Mouse (Mus musculus): ENCODE data around the gene Ambra1.
A peak's percentile ranks its signal among the peaks of the same experiment; 100 is the strongest.

Gene Ambra1

DNA sequence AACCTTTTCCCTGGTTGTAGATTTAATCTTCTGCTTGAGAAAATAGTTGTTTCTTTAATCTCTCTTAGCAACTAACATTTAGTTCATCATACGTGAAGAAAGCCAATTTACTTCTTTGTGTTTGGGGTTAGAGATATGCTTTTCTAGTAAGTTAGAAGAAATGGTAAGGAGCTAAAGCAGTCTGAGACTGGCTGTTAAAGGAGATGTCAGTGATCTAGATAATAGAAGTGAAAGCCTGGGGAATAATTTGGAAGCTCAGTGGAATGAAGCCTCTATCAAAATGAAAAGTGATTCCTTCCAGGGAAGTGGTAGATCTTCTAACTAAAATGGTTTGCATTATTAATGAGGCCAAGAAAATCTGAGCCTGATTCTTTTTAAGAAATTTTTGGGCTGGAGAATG, 141.3 kb downstream of the Ambra1 start:
- no peak for DNase-seq (ENCODE audit: low read depth, low spot score)

DNA sequence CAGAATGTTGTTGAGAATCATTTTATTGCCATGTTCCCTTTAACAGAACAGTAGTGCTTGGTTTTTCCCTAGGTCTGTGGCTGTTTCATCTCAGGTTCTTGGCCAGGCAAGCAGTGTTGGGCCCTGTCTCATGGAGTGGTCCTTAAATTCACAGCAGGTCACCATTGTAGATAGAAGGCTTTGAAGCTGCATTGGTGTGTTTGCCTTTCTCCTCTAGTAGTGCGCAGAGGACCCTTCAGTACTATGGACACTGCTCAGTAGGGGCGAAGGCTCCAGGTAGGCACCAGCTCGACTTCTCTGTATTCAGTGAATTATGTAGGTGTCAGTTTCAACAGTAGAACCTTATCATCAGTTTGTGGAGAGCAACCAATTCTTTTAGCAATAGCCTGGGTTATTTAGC, 142.7 kb downstream of the Ambra1 start:
- DNase-seq (ENCODE audit: low read depth, low spot score): no peak

DNA sequence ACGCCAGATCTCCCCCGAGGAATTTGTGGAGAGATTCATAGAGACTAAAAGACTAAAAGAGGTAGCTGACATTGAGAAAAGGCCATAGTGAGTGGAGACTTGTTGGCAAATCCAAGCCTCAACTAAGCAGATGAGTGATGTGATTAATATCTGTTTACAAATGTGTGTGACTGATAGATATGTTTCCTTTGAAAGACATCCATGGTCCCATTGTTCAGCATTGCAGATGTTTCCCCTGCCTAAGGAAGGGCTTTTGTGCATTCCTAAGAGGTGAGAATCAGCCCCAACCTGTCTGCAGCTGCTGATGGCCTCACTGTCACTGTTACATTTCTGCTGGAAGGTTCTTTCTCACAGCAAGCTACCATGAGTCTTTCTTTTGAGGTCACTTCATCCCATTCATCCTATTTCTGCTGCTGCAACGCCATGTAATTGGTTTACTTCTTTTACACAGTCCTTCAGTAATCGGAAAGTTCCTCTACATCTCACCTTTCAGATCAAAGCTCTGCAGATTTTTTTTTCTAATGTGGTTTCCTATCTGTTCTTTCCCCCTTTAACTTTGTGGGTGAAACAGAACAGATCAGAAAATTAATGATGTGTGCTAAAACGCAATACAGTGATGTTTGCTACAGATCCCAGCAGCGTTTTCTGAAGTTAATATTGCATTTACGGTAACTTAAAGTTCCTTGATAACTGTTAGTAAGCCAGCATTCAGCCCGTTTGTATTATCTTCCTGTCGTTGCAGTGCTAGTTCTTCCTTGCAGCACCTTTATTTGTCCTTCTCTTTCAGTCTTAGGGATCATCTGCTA, 146.3 kb downstream of the Ambra1 start:
- DNase-seq (ENCODE audit: low read depth, low spot score): no peak

DNA sequence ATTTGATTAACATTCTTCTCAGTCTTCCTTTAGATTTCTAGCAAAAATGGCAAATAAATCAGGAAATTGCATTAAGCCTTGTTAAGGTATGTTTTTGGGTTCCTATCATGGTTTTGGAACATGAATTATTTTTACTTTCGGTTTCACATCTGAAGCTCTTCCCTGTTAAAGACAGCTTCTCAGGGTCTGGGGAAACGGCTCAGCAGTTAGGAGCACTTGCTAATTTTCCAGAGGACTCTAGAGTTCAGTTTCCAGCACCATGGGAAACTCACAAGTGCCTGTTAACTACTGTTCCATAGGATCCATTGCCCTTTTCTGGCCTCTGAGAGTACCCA, 146.8 kb downstream of the Ambra1 start:
- DNase-seq (ENCODE audit: low read depth, low spot score): no peak

DNA sequence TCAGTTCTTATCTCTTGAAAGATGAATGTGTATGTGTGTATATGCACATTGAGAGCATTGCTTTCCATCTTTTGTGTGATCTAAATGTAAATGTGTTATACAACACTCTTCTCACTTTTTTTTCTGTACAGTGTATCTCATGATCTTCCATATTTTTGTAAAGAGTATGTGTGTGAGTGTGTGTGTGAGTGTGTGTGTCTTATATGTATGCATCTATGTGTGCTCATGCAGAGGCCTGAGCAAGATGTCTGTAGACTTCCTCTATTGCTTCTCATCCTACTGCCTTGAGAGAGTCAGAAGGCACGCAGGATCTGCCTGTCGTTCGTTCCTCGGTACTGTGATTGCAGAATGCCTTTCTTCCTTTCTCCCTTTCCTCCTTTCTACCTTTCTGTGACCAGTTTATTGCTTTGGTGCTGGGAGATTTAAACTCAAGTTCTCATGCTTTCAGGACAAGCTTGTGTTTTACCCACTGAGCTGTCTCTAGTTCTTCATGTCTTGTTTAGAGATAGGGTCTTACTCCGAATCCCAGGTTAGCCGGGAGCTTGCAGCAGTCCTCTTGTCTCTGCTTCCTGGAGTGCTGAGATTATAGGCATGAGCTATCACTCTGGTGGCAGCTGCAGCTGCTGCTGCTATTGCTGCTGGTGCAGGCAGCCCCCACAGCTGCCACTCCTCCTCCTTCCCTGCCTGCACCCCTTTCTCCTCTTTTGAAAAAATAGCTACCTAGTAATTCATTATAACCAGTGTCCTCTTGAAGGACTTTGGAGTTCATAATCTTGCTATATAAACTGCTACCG, 148.7 kb downstream of the Ambra1 start:
- DNase-seq (ENCODE audit: low read depth, low spot score): no peak

GRCm38 (mm10) chr2:91883961-91884360, 154.0 kb downstream of the Ambra1 start:
- DNase-seq (ENCODE audit: low read depth, low spot score): no peak

DNA sequence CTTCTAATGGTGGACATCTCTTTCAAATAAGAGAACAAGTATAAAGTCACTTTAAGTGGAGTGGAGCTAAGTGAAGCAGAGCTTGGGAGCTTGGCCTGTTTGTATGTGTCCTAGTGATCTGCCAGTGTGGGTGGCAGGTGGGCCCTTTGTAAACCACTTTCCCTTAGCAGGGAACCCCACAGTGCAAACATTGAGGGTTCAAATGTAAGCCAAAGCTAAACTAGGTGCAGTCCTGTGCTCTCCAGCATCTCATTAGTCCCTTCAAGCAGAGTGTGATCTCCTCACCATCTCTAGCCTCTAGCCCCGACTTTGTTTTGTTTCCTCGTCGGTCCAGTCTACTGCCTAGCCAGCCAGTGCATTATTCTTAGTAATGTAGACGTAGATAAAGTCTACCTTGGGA, 154.7 kb downstream of the Ambra1 start:
- no peak for DNase-seq (ENCODE audit: low read depth, low spot score)

GRCm38 (mm10) chr2:91894716-91895115, 164.8 kb downstream of the Ambra1 start:
- DNase-seq (ENCODE audit: low read depth, low spot score): peak; percentile 38

- DNase-seq (ENCODE audit: low read depth, low spot score): no peak
These were observed 165.5 kb downstream of the Ambra1 start for GRCm38 (mm10) chr2:91895401-91895800.

GRCm38 (mm10) chr2:91897968-91898367, 168.0 kb downstream of the Ambra1 start:
- no peak for DNase-seq (ENCODE audit: low read depth, low spot score)

GRCm38 (mm10) chr2:91899141-91899540, 169.2 kb downstream of the Ambra1 start:
- no peak for DNase-seq (ENCODE audit: low read depth, low spot score)

GRCm38 (mm10) chr2:91900431-91900830, 170.5 kb downstream of the Ambra1 start:
- no peak for DNase-seq (ENCODE audit: low read depth, low spot score)

GRCm38 (mm10) chr2:91902336-91902735, 172.4 kb downstream of the Ambra1 start:
- no peak for DNase-seq (ENCODE audit: low read depth, low spot score)

- no peak for DNase-seq (ENCODE audit: low read depth, low spot score)
These were observed 173.4 kb downstream of the Ambra1 start for GRCm38 (mm10) chr2:91903171-91903925.

DNA sequence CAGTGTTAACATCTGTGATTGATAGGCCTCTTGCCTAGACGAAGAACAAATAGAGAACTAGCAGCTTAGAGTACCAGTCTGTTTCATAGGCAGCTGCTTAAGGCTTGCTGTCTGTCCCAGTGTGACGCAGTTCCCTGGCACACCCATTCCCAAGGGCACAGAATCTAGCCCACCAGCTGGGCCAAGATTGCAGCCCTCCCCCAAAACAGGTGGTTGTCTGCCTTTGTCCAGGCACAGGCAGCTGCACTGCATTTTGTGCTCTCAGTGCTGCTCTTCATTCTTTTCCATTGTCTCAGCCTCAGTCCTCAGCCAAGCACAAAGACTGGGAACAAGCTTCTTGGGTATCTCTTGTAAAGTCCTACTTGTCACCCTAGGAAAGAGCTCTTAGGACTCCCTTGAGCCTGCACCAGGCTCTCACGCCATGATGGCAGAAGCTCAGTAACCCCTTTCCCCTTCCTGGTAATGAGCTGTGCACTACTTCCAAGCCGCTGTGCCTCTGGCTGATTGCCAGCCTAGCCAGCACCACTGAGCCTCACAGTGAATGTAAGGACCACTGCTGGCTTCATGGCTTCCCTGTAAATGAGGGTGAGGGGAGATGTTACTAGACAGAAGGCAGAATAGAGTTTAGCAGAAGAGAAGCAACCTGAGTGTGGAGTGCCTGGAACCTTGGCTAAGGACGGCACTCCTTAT, 174.8 kb downstream of the Ambra1 start:
- peak; percentile 67 for DNase-seq (ENCODE audit: low read depth, low spot score)

DNA sequence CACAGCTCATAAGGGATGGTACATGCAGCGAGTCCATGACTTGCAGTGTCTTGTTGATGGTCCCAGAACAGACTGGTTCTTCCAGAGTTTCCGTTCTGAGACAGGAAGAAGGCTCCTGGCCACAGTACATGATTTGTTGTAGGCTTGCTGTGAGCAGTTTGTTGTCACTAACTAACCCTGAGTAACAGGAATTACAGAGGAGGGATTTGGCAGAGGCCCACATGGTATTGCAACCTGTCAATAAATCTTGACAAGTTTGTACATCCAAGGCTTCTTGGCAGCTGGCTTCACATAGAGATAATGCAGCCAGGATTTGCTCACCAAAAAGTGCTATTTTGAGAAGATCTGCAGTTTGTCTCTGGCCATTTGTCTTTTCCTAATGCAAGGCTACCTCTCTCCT, 176.2 kb downstream of the Ambra1 start:
- DNase-seq (ENCODE audit: low read depth, low spot score): no peak

DNA sequence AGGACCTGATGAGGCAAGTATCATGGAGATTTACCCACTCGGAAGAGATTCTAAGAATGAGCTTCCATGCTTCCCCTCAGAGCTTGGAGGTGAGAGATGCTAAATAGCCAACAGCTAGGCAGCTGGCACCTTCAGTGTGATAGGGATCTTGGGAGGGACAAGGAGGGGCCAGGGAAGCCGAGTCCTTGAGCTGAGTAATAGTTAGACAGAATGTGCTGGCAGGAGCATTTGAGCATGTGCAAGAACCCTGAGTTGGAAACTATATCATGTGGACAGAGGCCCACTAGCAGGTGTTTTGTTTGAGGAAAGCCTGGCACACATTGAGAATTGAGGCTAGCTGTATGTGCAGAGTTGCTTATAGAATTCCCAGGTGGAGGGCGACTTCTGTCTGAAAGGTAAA, 182.7 kb downstream of the Ambra1 start:
- no peak for DNase-seq (ENCODE audit: low read depth, low spot score)

DNA sequence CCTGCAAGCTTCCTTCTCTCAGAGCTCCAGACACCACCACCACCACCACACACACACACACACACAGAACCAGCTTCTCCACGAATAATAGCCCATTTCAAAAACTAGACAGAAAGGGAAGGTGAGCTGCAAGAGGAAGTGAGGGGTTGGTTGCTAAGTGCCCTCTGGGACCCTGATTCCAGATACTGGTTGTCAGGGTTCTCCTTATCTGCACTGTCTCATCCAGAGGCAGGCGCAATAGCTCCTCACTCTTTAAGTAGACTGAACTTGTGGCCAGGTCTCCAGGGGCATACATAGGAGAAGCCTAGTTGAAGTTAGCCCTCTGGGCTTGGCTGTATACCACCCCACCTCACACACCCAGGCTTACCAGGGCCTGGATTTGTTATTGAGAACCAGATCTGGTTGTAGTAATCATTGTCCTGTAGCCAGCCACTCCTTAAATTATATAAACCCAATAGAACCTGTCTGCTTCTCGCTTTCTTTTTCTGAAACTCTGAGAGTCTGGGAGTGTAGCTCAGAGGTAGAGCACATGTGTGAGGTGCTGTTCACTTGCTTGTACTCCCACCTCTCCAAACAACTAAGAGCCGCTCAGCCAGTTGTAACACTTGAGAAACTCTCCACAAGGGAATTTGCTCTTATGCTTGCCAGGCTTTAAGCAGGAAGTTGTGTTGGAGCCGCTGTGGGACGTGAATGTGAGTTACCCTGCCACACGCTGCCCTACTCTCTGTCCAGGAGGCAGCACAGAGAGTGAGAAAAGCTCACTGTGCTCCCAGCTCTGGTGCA, 183.6 kb downstream of the Ambra1 start:
- DNase-seq (ENCODE audit: low read depth, low spot score): no peak

DNA sequence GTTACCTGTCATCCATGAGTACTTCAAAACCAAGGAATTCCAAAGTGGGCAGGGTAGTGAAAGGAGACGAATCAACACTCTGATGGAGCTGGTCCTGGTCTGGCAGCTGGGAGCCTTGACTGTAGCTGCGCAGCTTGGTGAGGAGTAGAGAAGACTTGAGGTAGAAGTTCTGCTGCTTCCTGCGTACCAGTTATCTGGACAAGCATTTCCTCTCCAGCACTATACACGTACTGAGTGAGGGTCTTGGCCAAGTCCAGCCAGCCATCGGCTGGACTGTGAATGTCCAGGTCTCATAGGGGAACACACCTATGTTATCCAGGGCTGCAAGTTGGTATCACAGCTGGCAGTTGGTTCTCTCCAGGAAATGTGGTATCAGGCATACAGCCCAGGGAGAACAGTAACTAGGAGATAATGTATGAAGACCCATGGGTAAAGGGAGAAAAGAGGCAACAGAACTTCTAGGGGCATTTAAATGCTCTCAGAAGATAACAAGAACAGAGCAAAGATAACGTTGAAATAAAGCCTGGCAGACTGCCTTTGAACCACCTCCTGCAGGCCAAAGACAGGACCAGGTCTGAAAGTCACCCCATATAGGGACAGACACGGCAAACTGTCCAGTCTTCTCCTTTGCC, 186.5 kb downstream of the Ambra1 start:
- no peak for DNase-seq (ENCODE audit: low read depth, low spot score)

- no peak for DNase-seq (ENCODE audit: low read depth, low spot score)
These were observed 187.2 kb downstream of the Ambra1 start for GRCm38 (mm10) chr2:91917096-91917495.

GRCm38 (mm10) chr2:91920130-91920529, 190.2 kb downstream of the Ambra1 start:
- DNase-seq (ENCODE audit: low read depth, low spot score): no peak

Measured in R1 (cell line).